Mouse (Mus musculus) T-helper 1 cell (primary cell): Measurements from ENCODE around the gene C130032M10Rik.
"Not testable (repeated sequence)": the region's sequence is repeated elsewhere in the genome, so short reads cannot be mapped to it uniquely, and the experiment has no call there.

Source experiments
- in situ Hi-C: fragments of 300-600 bp; cut with MboI, MseI; formaldehyde crosslinking; loops from one replicate; pipeline ENCODE4 v1.15.1; 2025; ENCODE audit warnings: high pct_unique_total_duplicates

C130032M10Rik gene

DNA sequence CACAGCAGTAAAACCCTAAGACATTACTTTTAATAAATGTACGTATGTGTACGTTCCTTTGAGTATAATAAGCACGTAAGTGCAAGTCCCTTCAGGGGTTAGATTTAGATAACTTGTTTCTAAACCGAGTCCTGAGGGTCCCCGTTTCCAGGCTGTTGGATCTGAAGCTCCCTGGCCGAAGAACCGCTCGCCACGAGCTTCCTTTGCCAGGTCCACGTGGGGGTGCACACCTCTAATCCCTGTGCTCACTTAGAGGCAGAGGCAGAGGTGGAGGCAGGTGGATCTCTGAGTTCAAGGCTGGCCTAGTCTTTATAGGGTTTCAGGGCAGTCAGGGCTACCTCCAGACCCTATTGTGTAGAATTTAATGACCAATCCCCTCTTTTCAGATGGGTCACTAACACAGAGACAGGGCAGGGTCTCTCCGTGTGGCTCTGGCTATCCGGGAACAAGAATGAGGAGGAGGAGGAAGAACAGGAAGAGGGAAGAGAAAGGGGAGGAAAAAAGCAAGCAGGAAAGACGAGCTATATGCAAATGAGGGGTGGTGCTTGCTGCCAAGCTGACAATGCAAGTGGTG, 2.5 kb downstream of the C130032M10Rik start:
- in situ Hi-C loops, result no loop called here

DNA sequence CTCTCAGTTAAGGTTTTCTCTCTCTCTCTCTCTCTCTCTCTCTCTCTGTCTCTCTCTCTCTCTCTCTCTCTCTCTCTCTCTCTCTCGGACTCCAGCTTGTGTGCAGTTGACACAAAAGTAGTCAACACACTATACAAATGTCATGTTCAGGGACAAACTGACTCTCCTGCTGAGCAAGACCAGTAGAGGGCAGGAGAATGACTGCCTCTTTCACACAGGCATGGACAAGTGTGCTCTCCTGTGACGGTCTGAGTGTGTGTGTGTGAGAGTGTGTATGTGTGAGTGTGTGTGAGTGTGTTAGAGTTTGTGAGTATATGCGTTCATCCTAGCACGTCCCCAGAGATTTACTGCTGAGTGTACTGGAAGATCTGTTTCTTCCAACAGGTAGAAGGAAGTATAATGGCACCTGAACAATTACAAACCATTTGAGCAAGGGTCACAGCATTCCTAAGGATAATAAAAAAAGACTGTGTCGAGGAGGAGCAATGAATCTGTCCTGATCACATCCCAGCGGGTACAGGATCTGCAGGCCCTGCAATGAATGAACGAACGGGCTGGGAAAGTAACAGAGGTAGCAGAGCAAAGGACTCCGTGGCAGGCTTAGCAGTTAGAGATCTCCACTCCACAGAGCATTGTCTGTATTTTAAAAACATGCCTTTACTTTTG, 3.4 kb downstream of the C130032M10Rik start:
- in situ Hi-C loops, result no loop called here

DNA sequence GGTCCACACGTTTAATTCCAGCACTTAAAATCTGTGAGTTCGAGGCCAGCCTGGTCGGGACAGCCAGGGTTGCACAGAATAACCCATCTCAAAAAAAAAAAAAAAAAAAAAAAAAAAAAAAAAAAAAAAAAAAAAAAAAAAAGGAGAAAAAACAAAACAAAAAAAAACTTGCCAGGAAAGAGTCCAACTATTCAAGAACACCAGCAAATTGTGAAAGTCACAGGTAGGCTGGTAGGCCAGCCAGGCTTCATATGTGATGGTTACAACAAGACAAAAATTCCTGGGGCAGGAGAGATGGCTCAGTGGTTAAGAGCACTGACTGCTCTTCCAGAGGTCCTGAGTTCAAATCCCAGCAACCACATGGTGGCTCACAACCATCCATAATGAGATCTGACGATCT, 5.0 kb downstream of the C130032M10Rik start:
- in situ Hi-C loops, result not testable (repeated sequence)

DNA sequence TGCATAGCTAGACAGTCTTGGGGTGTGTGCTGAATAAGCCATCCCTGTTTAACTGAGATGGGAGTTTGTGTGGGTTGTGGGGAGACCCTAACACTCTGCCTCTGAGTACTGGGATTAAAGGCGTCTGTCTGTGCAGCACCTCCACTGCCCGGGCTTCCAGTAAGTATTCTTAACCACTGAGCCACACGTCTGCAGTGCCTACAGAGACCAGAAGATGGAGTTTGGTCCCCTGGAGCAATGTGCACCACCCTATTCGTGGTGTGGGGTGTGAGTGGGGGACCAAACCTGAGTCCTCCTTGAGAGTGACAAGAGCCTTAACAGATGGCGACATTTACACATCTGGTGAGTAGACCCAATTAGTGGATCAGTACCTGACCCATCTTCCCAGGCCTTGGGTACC, 6.5 kb downstream of the C130032M10Rik start:
- in situ Hi-C loops, result no loop called here

- in situ Hi-C loops, result no loop called here
Observed at GRCm38 (mm10) chr9:114522501-114522900, 7.0 kb downstream of the C130032M10Rik start.

GRCm38 (mm10) chr9:114525073-114525633, 9.7 kb downstream of the C130032M10Rik start:
- in situ Hi-C loops, result no loop called here

DNA sequence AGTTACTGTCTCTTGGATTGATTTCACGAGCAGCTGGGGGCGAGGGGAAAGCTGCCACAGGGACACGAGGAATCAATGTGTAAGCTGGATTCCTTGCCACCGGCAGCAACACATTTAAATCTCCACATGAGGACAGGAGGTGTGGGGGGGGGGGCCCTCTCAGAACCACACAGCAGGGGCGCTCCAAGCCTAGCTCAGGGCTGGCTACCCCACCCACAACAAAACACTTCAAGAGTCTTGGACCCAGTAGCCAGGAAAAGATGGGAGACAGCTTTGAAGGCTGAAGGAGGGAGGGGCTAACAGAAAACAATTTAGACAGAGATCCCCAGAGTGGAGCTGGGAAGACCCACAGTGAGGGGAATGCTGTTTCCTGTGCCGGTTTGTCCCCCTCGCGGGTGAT, 10.4 kb downstream of the C130032M10Rik start:
- in situ Hi-C loops, result no loop called here

DNA sequence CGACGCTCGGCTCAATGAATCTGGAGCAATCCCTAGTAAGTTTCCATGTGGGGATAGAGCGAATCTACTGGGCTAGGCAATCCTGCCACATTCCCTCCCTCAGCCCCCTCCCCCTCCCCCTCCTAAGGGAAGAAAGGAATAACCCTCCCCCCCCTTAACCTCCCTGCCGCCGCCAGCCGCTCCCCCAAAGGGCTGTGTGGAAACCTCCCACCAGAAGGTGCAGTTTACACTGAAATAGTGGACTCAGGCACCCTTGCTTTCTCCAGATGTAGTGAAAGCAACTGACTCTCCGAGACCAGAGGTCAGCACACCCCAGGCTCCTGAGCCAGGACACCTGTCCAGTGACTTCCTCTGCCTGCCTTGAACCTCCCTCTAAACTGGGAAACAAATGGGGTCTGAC, 11.1 kb downstream of the C130032M10Rik start:
- in situ Hi-C loops, result no loop called here

DNA sequence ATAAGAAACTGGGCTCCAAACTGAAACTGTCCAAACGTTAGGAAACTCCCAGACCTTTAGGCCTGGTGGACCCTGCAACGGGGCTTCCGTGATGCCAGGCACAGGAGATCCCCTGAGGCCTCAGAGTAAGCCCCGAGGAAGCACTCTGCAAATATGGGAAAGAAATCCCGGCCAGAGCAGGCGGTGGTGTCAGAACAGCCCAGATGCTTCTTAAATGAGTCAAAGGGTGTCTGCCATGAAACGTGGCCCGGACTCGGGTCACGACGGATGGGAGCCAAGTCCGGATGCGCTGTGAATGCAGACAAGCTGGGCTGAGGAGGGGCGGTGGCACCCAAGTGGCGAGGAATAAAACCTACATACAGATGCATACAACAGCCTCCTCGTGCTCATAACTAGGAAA, 11.6 kb downstream of the C130032M10Rik start:
- in situ Hi-C loops, result no loop called here

GRCm38 (mm10) chr9:114527992-114528679, 12.6 kb downstream of the C130032M10Rik start:
- in situ Hi-C loops, result no loop called here

DNA sequence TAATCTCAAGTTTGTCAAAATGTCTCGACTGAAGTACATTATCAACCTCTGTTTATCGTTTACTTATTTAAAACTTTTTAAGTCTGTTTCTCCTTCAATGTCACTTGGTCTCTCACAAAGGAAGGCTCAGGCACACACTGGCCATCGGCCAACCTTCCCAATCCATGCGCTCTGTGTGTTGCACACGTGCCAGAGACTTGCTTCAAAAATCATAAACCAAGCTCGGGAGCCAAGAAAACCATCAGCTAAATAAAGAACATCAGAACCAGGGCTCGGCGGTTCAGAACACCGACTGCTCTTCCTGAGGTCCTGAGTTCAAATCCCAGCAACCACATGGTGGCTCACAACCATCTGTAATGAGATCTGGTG, 13.2 kb downstream of the C130032M10Rik start:
- in situ Hi-C loops, result no loop called here

- in situ Hi-C loops, result no loop called here
Observed at GRCm38 (mm10) chr9:114531276-114531675, 15.8 kb downstream of the C130032M10Rik start.

- in situ Hi-C loops, result no loop called here
Observed at GRCm38 (mm10) chr9:114533848-114534247, 18.4 kb downstream of the C130032M10Rik start.

- in situ Hi-C loops, result no loop called here
Observed at GRCm38 (mm10) chr9:114534747-114535517, 19.4 kb downstream of the C130032M10Rik start.

- in situ Hi-C loops, result no loop called here
Observed at GRCm38 (mm10) chr9:114536628-114537027, 21.1 kb downstream of the C130032M10Rik start.

- in situ Hi-C loops, result no loop called here
Observed at GRCm38 (mm10) chr9:114538996-114539563, 23.6 kb downstream of the C130032M10Rik start.

DNA sequence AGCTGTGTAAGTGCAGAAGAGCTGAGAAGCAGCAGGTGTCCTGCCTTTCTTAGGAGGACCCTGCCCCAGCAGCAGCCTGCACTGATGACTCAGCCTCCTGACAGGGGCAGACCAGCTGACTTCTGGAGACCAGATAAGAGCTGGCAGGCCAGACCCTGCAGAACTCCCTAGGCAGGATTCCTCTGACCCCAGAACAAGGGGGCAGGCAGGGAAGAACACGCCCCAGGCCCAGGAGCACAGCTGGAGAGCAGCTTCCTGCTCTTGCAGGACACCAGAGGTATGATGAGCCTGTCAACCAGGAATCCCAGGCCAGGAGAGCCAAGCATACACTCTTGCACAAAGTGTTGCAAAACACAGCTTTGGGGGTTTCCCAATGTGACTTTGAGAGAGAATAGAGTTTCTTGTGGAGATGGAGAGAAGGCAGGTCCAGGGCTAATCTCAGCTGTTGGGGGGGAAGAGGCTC, 25.8 kb downstream of the C130032M10Rik start:
- in situ Hi-C loops, result no loop called here

DNA sequence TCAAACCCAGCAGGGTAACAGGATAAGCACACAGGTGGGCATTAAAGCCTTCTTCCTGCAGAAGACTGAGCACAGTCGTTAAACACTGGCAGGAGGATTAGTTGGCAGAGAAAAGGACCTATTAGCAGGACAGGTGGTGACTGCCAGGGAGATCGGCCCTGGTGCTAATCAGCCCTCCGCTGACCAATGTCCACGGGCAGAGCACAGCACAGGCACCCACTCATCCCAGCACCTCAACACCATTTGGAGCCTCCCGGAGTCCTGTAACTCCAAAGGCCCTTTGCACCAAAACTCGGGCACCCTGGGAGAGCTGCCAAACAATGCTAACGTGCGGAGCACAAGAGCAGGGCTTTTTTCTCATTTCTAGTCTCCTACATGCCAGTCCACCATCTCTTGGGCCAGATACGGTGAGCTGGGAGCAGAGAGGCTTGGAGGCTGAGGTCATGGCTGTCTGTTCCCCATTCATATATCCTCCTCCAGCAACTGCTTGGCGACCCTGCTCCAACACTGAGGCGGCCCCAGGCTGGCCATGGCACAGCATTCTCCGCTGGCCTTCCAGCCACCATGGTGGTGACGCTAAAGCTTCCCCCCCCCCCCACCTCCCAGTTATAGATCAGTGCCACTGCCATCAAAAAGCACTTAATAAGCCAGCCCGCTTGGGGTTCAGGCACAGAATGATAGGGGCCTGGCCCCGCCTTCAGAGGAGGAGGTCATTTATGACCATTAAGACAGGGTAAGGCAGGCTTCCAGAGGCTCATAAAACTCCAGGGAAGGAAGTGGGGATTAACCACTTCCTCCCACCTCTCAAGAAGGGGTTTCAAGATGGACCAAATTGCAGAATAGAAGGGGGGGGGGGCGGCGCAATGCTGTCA, 28.6 kb downstream of the C130032M10Rik start:
- in situ Hi-C loops, result no loop called here

- in situ Hi-C loops, result no loop called here
Observed at GRCm38 (mm10) chr9:114544754-114545393, 29.4 kb downstream of the C130032M10Rik start.

- in situ Hi-C loops, result no loop called here
Observed at GRCm38 (mm10) chr9:114546765-114547164, 31.3 kb downstream of the C130032M10Rik start.
